Mouse (Mus musculus): ENCODE measurements around the gene Iqschfp.

The Iqschfp gene

GRCm38 (mm10) chr3:68203934-68204467, 312.0 kb downstream of the Iqschfp start:
- DNase-seq (ENCODE audit: low read depth, low spot score), result no peak

- peak; percentile 36 for DNase-seq (ENCODE audit: low read depth, low spot score)
Measured at GRCm38 (mm10) chr3:68210422-68210821, 318.4 kb downstream of the Iqschfp start.

GRCm38 (mm10) chr3:68221452-68221851, 329.4 kb downstream of the Iqschfp start:
- no peak for DNase-seq (ENCODE audit: low read depth, low spot score)

- DNase-seq (ENCODE audit: low read depth, low spot score), result no peak
Measured at GRCm38 (mm10) chr3:68239887-68240286, 347.9 kb downstream of the Iqschfp start.

GRCm38 (mm10) chr3:68243239-68243638, 351.2 kb downstream of the Iqschfp start:
- no peak for DNase-seq (ENCODE audit: low read depth, low spot score)

GRCm38 (mm10) chr3:68246154-68246553, 354.1 kb downstream of the Iqschfp start:
- peak; percentile 54 for DNase-seq (ENCODE audit: low read depth, low spot score)

- DNase-seq (ENCODE audit: low read depth, low spot score), result peak; percentile 63
Measured at GRCm38 (mm10) chr3:68250589-68250988, 358.6 kb downstream of the Iqschfp start.

- peak; percentile 69 for DNase-seq (ENCODE audit: low read depth, low spot score)
Measured at GRCm38 (mm10) chr3:68252335-68252734, 360.3 kb downstream of the Iqschfp start.

GRCm38 (mm10) chr3:68262304-68262703, 370.3 kb downstream of the Iqschfp start:
- no peak for DNase-seq (ENCODE audit: low read depth, low spot score)

- DNase-seq (ENCODE audit: low read depth, low spot score), result peak; percentile 60
Measured at GRCm38 (mm10) chr3:68267905-68268304, 375.9 kb downstream of the Iqschfp start.

GRCm38 (mm10) chr3:68269251-68269650, 377.2 kb downstream of the Iqschfp start:
- DNase-seq (ENCODE audit: low read depth, low spot score), result no peak

- no peak for DNase-seq (ENCODE audit: low read depth, low spot score)
Measured at GRCm38 (mm10) chr3:68270246-68270645, 378.2 kb downstream of the Iqschfp start.

GRCm38 (mm10) chr3:68271457-68271856, 379.4 kb downstream of the Iqschfp start:
- DNase-seq (ENCODE audit: low read depth, low spot score), result no peak

GRCm38 (mm10) chr3:68271881-68272280, 379.8 kb downstream of the Iqschfp start:
- no peak for DNase-seq (ENCODE audit: low read depth, low spot score)

GRCm38 (mm10) chr3:68282844-68283594, 391.0 kb downstream of the Iqschfp start:
- no peak for DNase-seq (ENCODE audit: low read depth, low spot score)

GRCm38 (mm10) chr3:68283595-68283991, 391.6 kb downstream of the Iqschfp start:
- DNase-seq (ENCODE audit: low read depth, low spot score), result peak; percentile 53

- peak; percentile 10 for DNase-seq (ENCODE audit: low read depth, low spot score)
Measured at GRCm38 (mm10) chr3:68284500-68284899, 392.5 kb downstream of the Iqschfp start.

GRCm38 (mm10) chr3:68296752-68297151, 404.7 kb downstream of the Iqschfp start:
- DNase-seq (ENCODE audit: low read depth, low spot score), result peak; percentile 15

- no peak for DNase-seq (ENCODE audit: low read depth, low spot score)
Measured at GRCm38 (mm10) chr3:68305647-68306046, 413.6 kb downstream of the Iqschfp start.

GRCm38 (mm10) chr3:68306726-68307125, 414.7 kb downstream of the Iqschfp start:
- no peak for DNase-seq (ENCODE audit: low read depth, low spot score)

GRCm38 (mm10) chr3:68325575-68325974, 433.5 kb downstream of the Iqschfp start:
- DNase-seq (ENCODE audit: low read depth, low spot score), result no peak

- DNase-seq (ENCODE audit: low read depth, low spot score), result no peak
Measured at GRCm38 (mm10) chr3:68332515-68332914, 440.5 kb downstream of the Iqschfp start.

- DNase-seq (ENCODE audit: low read depth, low spot score), result no peak
Measured at GRCm38 (mm10) chr3:68335501-68335900, 443.5 kb downstream of the Iqschfp start.
